Mouse (Mus musculus) brain, embryonic 14.5 days (tissue): ENCODE measurements at regions not wholly inside any gene's neighbourhood (a gene's known extent, or its start where the extent isn't known, plus 50 kb on each side); places are given as distances from the start of the nearest gene placed in this dataset.

Source experiments
- CTCF ChIP-seq: fragments of 200-500 bp; IDR thresholded peaks from 2 replicates; pipeline ENCODE4 v1.5.1; 2012; ENCODE audit warnings: inconsistent platforms, mild to moderate bottlenecking, moderate library complexity, borderline replicate concordance; ENCODE audit not compliant: insufficient read depth, insufficient read length; ENCODE audit errors: extremely low read depth
- POLR2A ChIP-seq: fragments of 200-500 bp; IDR thresholded peaks from 2 replicates; pipeline ENCODE4 v1.6.1; 2012; ENCODE audit warnings: mild to moderate bottlenecking, inconsistent platforms, borderline replicate concordance; ENCODE audit not compliant: poor library complexity, insufficient read depth, insufficient read length, severe bottlenecking; ENCODE audit errors: extremely low read depth

DNA sequence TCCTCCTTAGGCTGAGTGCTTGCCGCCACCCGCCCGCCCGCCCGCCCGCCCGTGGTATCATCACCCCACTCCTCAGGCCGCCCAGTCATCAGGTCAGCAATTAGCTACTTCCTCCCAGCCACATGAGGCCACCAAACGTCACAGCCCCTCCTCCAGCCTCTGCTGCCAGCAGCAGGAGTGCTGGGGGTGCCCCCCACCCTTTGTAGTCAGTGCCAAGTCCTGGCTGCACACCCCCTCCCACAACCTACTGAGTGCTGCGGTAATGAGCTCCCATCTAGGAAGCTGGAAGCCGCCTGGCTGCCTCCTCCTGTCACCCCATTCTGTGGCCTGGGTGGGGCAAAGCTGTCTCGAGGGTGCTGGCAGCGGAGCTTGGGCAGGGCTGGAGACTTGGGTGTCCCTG, 73.8 kb upstream of the 1600014C23Rik start:
- TF ChIP-seq POLR2A = no peak
- no peak for TF ChIP-seq CTCF
